Mouse (Mus musculus) midbrain, embryonic 14.5 days (tissue): ENCODE measurements around the gene Faap20. TPM values are rescaled to one million over a fixed set of nuclear protein-coding genes. Genes with fewer than 3 reads are reported as not detected.

ENCODE experiments used
- ATAC-seq: fragments of 200-750 bp; cut with Nextera tagmentation; 2 replicates; pipeline ENCODE4 v1.8.0; 2017; ENCODE audit warnings: moderate number of reproducible peaks, moderate library complexity; ENCODE audit not compliant: low FRiP score, low TSS enrichment
- DNase-seq: peaks from one replicate; pipeline ENCODE4 v3.0.0-alpha.2; 2015
- H3K27ac ChIP-seq: fragments of 300-500 bp; sonication (generic); replicated peaks from 2 replicates; pipeline ENCODE4 v1.5.1; 2014; ENCODE audit warnings: mild to moderate bottlenecking, low read depth, low read length, moderate library complexity
- H3K27me3 ChIP-seq: fragments of 300-500 bp; sonication (generic); 2 replicates; pipeline ENCODE4 v1.6.1; 2014; ENCODE audit warnings: low read length, control low read depth, mixed read lengths; ENCODE audit not compliant: control insufficient read depth, insufficient read depth
- H3K36me3 ChIP-seq: fragments of 300-500 bp; sonication (generic); 2 replicates; pipeline ENCODE4 v1.6.1; 2014; ENCODE audit warnings: low read length, control low read depth; ENCODE audit not compliant: control insufficient read depth, insufficient read depth
- H3K4me1 ChIP-seq: fragments of 300-500 bp; sonication (generic); 2 replicates; pipeline ENCODE4 v1.6.1; 2014; ENCODE audit warnings: mild to moderate bottlenecking, antibody characterized with exemption, low read length, control low read depth; ENCODE audit not compliant: control insufficient read depth, insufficient read depth
- H3K4me2 ChIP-seq: fragments of 300-500 bp; sonication (generic); 2 replicates; pipeline ENCODE4 v1.6.1; 2014; ENCODE audit warnings: mild to moderate bottlenecking, low read length, moderate library complexity
- H3K4me3 ChIP-seq: fragments of 300-500 bp; sonication (generic); replicated peaks from 2 replicates; pipeline ENCODE4 v1.5.1; 2014; ENCODE audit warnings: low read depth, low read length
- H3K9ac ChIP-seq: fragments of 300-500 bp; sonication (generic); replicated peaks from 2 replicates; pipeline ENCODE4 v1.6.1; 2014; ENCODE audit warnings: mild to moderate bottlenecking, low read length, moderate library complexity
- H3K9me3 ChIP-seq: fragments of 300-500 bp; sonication (generic); 2 replicates; pipeline ENCODE4 v1.6.1; 2016; ENCODE audit warnings: low read length, control low read depth, mixed read lengths; ENCODE audit not compliant: control insufficient read depth
- WGBS: fragments of 180-500 bp; shearing (Covaris S2); extraction: QIAGEN DNeasy Blood & Tissue Kit; methylation state at CpG from one replicate; pipeline ENCODE4 v1.1.7; 2014; 5-methylcytosine and 5-hydroxymethylcytosine counted together
- polyA plus RNA-seq: library from polyadenylated mRNA; unstranded; fragments of >200 nt; fragmentation: Nextera tagmentation; extraction: Ambion mirVana; gene quantifications from 2 replicates; pipeline ENCODE4 v1.2.1, GENCODE M21; 2014

Gene Faap20
- polyA plus RNA-seq, 1 experiment from 2014 or later = 74.1 TPM

DNA sequence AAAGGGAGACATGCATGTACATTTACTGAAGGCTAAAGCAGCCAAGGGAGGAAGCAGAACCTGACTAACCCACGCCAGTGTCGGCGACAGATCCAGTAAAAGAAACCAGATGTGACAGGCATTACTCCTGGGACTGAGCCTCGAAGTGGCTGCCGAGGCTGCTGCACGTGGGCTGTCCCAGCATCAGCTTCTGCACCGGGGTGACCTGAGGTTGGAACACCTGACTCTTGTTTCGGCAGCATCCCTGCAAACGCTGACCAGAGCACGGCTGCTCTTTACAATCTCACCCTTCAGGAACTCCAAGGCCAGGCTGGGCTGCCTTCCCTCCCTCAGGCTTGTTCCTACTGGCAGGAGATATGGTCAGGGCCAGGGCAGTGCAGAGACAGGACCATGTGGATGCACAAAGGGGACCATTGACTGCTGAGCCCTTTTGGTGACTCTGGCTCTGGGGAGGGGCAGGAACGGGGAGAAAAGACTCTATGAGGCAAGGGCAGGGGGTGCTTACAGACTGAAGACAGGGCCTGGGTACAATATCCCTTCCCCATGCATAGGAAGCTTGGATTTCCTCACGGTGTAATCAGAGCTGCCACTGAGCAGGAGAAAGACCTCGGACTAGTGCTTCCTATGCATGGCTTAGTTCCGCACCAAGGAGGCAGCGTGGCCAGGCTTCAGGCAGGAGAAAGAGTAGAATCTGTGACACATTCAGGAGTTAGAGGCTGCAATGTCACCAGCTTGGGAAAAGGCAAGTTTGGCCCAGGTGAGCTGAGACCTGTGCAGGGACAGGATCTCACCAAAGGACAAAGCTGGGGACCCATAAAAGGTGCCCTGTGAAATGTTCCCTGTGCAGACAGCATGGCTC lies 35.1 kb downstream of the Faap20 start:
- Histone ChIP-seq H3K4me1 (no peaks in the 10 kb centered on the region), H3K4me2 (no peak overlapping the region), H3K9me3 (no peaks in the 10 kb centered on the region), H3K36me3 (peaks cover 31% of the 10 kb centered on the region), H3K4me3 (no peak overlapping the region), H3K9ac (0 out of 2 replicates have a peak overlapping the region, but pooled peaks have one; percentile 7), H3K27me3 (no peaks in the 10 kb centered on the region), H3K27ac (no peak overlapping the region)
- DNase-seq (no peak), ATAC-seq (no peak)
- 66% methylated on average over 15 of the region's 15 CpGs for WGBS

- Histone ChIP-seq H3K4me2 (no peak overlapping the region), H3K27me3 (no peaks in the 10 kb centered on the region), H3K27ac (no peak overlapping the region), H3K4me1 (no peaks in the 10 kb centered on the region), H3K4me3 (no peak overlapping the region), H3K9ac (no peak overlapping the region), H3K36me3 (peaks cover 35% of the 10 kb centered on the region), H3K9me3 (no peaks in the 10 kb centered on the region)
- WGBS = 91% methylated on average over 4 of the region's 4 CpGs
- no peak for ATAC-seq
- DNase-seq = no peak
Observed at GRCm38 (mm10) chr4:155286090-155286489, 36.5 kb downstream of the Faap20 start.

DNA sequence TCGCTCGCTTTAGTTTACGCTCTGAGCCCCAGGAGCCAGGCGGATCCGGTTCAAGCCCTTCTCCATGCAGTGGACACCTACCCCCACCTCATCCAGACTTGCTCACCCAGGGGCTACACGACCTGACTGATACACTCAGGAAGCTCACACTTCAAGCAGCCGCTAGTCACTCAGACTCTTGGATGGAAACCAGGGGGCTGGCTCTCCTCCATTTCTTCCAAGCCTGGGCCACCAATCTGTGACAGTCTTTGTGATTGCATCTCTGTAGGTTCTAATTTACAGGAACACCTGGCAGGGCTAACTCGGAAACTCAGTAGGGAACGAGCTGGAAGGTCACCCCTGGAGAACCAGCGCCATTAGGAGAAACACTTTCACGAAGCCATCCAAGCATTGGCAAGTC lies 38.1 kb downstream of the Faap20 start:
- no peak for DNase-seq
- Histone ChIP-seq H3K4me1 (no peaks in the 10 kb centered on the region), H3K9ac (no peak overlapping the region), H3K27me3 (no peaks in the 10 kb centered on the region), H3K4me2 (no peak overlapping the region), H3K4me3 (no peak overlapping the region), H3K9me3 (no peaks in the 10 kb centered on the region), H3K27ac (no peak overlapping the region), H3K36me3 (peaks cover 35% of the 10 kb centered on the region)
- ATAC-seq = no peak
- 89% methylated on average over 11 of the region's 11 CpGs for WGBS

DNA sequence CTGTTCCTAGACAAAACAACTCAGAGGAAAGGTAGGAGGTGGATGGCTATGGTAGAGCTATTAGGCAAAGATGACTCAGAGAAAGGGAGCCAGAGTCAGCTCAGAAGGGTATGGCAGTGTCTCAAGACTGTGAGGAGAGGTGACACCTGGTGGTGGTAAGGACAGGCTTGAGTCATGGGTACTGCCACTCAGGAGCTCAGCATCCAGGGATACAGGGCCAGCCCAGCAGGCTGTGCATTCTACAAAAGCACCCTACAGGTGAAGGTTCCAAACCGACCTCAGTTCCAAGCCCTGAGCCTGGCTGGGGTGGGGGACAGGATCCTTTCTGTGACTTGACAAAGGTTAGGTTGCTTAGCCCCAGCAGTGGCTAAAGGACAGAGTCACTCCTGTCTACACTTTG lies 39.0 kb downstream of the Faap20 start:
- Histone ChIP-seq H3K4me3 (no peak overlapping the region), H3K4me1 (no peaks in the 10 kb centered on the region), H3K36me3 (peaks cover 35% of the 10 kb centered on the region), H3K27ac (no peak overlapping the region), H3K4me2 (no peak overlapping the region), H3K9me3 (no peaks in the 10 kb centered on the region), H3K27me3 (no peaks in the 10 kb centered on the region), H3K9ac (no peak overlapping the region)
- DNase-seq = no peak
- no peak for ATAC-seq
- WGBS = 83% methylated on average over 1 of the region's 1 CpGs

GRCm38 (mm10) chr4:155290045-155290444 lies 40.4 kb downstream of the Faap20 start:
- WGBS = 87% methylated on average over 7 of the region's 7 CpGs
- H3K36me3 ChIP-seq = peaks cover 28% of the 10 kb centered on the region

GRCm38 (mm10) chr4:155292863-155293262 lies 43.3 kb downstream of the Faap20 start:
- no peaks in the 10 kb centered on the region for H3K9me3 ChIP-seq
- no peaks in the 10 kb centered on the region for H3K27me3 ChIP-seq
- DNase-seq (no peak), ATAC-seq (no peak)
- no peak overlapping the region for H3K27ac ChIP-seq
- peaks cover 15% of the 10 kb centered on the region for H3K36me3 ChIP-seq
- WGBS = 90% methylated on average over 10 of the region's 10 CpGs
- H3K4me2 ChIP-seq = no peak overlapping the region
- no peaks in the 10 kb centered on the region for H3K4me1 ChIP-seq
- no peak overlapping the region for H3K4me3 ChIP-seq
- no peak overlapping the region for H3K9ac ChIP-seq

More at GRCm38 (mm10) chr4:155290045-155290444, 40.4 kb downstream of the Faap20 start:
- Histone ChIP-seq H3K4me2 (no peak overlapping the region), H3K27ac (no peak overlapping the region), H3K9me3 (no peaks in the 10 kb centered on the region), H3K4me3 (no peak overlapping the region), H3K9ac (no peak overlapping the region), H3K27me3 (no peaks in the 10 kb centered on the region), H3K4me1 (no peaks in the 10 kb centered on the region)
- ATAC-seq (no peak), DNase-seq (no peak)

GRCm38 (mm10) chr4:155294381-155294780 lies 44.8 kb downstream of the Faap20 start:
- H3K4me2 ChIP-seq = no peak overlapping the region
- no peak for ATAC-seq
- no peak overlapping the region for H3K4me3 ChIP-seq
- H3K9me3 ChIP-seq = no peaks in the 10 kb centered on the region
- no peak for DNase-seq
- H3K27ac ChIP-seq = no peak overlapping the region
- H3K4me1 ChIP-seq = no peaks in the 10 kb centered on the region
- 94% methylated on average over 14 of the region's 14 CpGs for WGBS
- peaks cover 4% of the 10 kb centered on the region for H3K36me3 ChIP-seq
- H3K27me3 ChIP-seq = no peaks in the 10 kb centered on the region
- no peak overlapping the region for H3K9ac ChIP-seq

GRCm38 (mm10) chr4:155295026-155295590 lies 45.5 kb downstream of the Faap20 start:
- H3K9ac ChIP-seq = no peak overlapping the region
- H3K27me3 ChIP-seq = no peaks in the 10 kb centered on the region
- H3K4me3 ChIP-seq = no peak overlapping the region
- ATAC-seq (no peak), DNase-seq (no peak)
- no peak overlapping the region for H3K27ac ChIP-seq
- no peaks in the 10 kb centered on the region for H3K4me1 ChIP-seq
- no peak overlapping the region for H3K4me2 ChIP-seq
- 84% methylated on average over 10 of the region's 10 CpGs for WGBS
- H3K9me3 ChIP-seq = no peaks in the 10 kb centered on the region
- 0 out of 2 replicates have a peak, but pooled peaks cover 4% of the 10 kb centered on the region for H3K36me3 ChIP-seq

GRCm38 (mm10) chr4:155295996-155296395 lies 46.4 kb downstream of the Faap20 start:
- Histone ChIP-seq H3K4me2 (no peak overlapping the region), H3K4me3 (no peak overlapping the region), H3K27me3 (no peaks in the 10 kb centered on the region), H3K4me1 (no peaks in the 10 kb centered on the region), H3K9ac (no peak overlapping the region), H3K27ac (no peak overlapping the region), H3K36me3 (0 out of 2 replicates have a peak, but pooled peaks cover under 1% of the 10 kb centered on the region), H3K9me3 (no peaks in the 10 kb centered on the region)
- 81% methylated on average over 4 of the region's 4 CpGs for WGBS
- ATAC-seq (no peak), DNase-seq (no peak)
